Mouse (Mus musculus): ENCODE measurements at regions not wholly inside any gene's neighbourhood (a gene's known extent, or its start where the extent isn't known, plus 50 kb on each side); places are given as distances from the start of the nearest gene placed in this dataset.

DNA sequence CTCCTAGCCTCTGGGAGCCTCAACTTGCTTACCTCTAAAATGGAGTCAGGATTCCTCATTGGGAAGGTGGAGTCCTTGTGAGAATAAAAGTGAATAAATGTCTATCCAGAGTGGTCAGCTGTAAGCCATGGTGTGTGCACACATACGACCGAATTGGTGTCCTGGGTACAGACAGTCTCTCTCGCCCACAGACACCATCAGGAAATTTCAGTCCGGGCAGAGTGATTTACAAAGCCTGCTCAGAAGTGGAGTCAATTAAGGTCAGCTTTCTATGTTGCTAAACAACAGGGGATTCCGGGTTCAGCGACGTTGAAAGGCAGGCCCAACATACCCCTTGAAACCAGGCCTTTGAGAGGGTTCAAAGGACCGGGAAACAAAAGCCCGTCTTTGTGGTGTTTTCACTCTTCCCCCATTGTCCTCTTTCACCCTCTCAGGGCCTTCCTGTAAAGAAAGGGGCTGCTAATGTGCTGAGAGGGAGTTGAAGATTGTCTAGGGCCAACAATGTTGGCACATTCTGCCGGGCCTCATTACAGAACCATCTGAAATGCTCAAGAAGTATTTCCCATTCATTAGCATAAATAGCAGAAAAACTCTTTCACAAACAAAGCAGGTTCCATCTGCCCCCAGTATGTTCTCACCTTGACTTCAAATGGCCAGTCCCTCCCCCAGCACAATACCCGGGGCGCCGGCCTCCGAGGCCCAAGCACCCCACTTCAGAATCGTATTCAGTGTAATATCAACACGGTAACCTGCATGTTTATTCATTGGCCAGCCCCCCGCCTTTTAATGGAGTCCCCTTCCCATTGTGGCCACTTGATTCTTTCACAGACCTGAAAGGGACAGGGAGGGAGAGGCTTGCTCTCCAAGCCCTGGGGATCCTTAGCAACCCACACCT lies 65.3 kb downstream of the Hes1 start:
- no peak overlapping the region for H3K4me3 ChIP-seq (ENCODE audit: extremely low read depth, insufficient read depth, insufficient read length)
- whole genome bisulfite sequencing, result 88% methylated on average over 17 of the region's 17 CpGs
- TF ChIP-seq CTCF (IDR thresholded peaks at IDR 0.05; ENCODE audit: extremely low read depth, insufficient read depth, insufficient read length, insufficient replicate concordance) (no peak), POLR2A (IDR thresholded peaks at IDR 0.05; ENCODE audit: low read depth, low read length) (no peak)
- DNase-seq (ENCODE audit: low read depth in 1 of 2, low spot score in 2 of 2), result no peak
- H3K36me3 ChIP-seq (ENCODE audit: control insufficient read depth, insufficient read depth, low read length), result no peaks in the 10 kb centered on the region
- H3K27ac ChIP-seq (ENCODE audit: insufficient read depth, low read length), result no peak overlapping the region
- no peaks in the 10 kb centered on the region for H3K4me1 ChIP-seq (ENCODE audit: control insufficient read depth, insufficient read depth, insufficient read length)
- no peaks in the 10 kb centered on the region for H3K27me3 ChIP-seq (ENCODE audit: control insufficient read depth, insufficient read depth, low read length)

GRCm38 (mm10) chr16:30130113-30130471 lies 65.9 kb downstream of the Hes1 start:
- no peaks in the 10 kb centered on the region for H3K4me1 ChIP-seq (ENCODE audit: control insufficient read depth, insufficient read depth, insufficient read length)
- WGBS, result 93% methylated on average over 4 of the region's 4 CpGs
- no peak overlapping the region for H3K4me3 ChIP-seq (ENCODE audit: extremely low read depth, insufficient read depth, insufficient read length)
- H3K27ac ChIP-seq (ENCODE audit: insufficient read depth, low read length), result no peak overlapping the region
- H3K36me3 ChIP-seq (ENCODE audit: control insufficient read depth, insufficient read depth, low read length), result no peaks in the 10 kb centered on the region
- H3K27me3 ChIP-seq (ENCODE audit: control insufficient read depth, insufficient read depth, low read length), result no peaks in the 10 kb centered on the region
- no peak for DNase-seq (ENCODE audit: low read depth in 1 of 2, low spot score in 2 of 2)
- TF ChIP-seq POLR2A (IDR thresholded peaks at IDR 0.05; ENCODE audit: low read depth, low read length), result no peak
- no peak for TF ChIP-seq CTCF (IDR thresholded peaks at IDR 0.05; ENCODE audit: extremely low read depth, insufficient read depth, insufficient read length, insufficient replicate concordance)

GRCm38 (mm10) chr16:30132086-30132485 lies 67.9 kb downstream of the Hes1 start:
- Histone ChIP-seq H3K36me3 (ENCODE audit: control insufficient read depth, insufficient read depth, low read length) (no peaks in the 10 kb centered on the region), H3K27me3 (ENCODE audit: control insufficient read depth, insufficient read depth, low read length) (no peaks in the 10 kb centered on the region), H3K4me3 (ENCODE audit: extremely low read depth, insufficient read depth, insufficient read length) (no peak overlapping the region), H3K4me1 (ENCODE audit: control insufficient read depth, insufficient read depth, insufficient read length) (no peaks in the 10 kb centered on the region), H3K27ac (ENCODE audit: insufficient read depth, low read length) (no peak overlapping the region)
- TF ChIP-seq POLR2A (IDR thresholded peaks at IDR 0.05; ENCODE audit: low read depth, low read length), result no peak
- TF ChIP-seq CTCF (IDR thresholded peaks at IDR 0.05; ENCODE audit: extremely low read depth, insufficient read depth, insufficient read length, insufficient replicate concordance), result no peak
- 83% methylated on average over 7 of the region's 7 CpGs for WGBS
- no peak for DNase-seq (ENCODE audit: low read depth in 1 of 2, low spot score in 2 of 2)

DNA sequence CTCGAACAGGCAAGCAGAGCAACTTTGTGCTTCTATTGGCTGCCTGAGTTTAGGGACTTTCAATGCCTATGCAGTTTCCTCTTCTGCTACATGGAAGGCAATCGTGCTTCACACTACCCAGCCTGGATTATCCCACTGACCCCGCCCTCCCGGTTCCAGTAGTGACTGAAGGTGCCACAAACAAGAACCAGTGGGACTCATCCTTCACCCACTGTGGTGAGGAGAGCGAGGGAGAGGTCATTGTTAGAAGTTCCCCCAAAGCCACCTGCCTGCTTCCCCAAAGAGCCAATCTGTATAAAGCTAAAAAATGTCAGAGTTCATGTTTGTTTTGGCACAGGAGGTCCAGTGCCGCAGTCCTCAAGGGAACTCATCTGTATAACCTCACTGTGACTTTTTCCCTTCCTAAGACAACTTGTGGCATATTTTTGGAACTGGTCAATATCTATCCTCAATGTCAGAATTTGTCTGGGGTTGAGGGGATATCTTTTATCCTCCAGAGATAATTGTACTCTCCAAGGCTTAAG lies 70.5 kb downstream of the Hes1 start:
- H3K27ac ChIP-seq (ENCODE audit: insufficient read depth, low read length), result no peak overlapping the region
- TF ChIP-seq POLR2A (IDR thresholded peaks at IDR 0.05; ENCODE audit: low read depth, low read length) (no peak), CTCF (IDR thresholded peaks at IDR 0.05; ENCODE audit: extremely low read depth, insufficient read depth, insufficient read length, insufficient replicate concordance) (no peak)
- 66% methylated on average over 6 of the region's 6 CpGs for WGBS

GRCm38 (mm10) chr16:30136849-30137248 lies 72.7 kb downstream of the Hes1 start:
- Histone ChIP-seq H3K4me1 (ENCODE audit: control insufficient read depth, insufficient read depth, insufficient read length) (no peaks in the 10 kb centered on the region), H3K4me3 (ENCODE audit: extremely low read depth, insufficient read depth, insufficient read length) (no peak overlapping the region), H3K27ac (ENCODE audit: insufficient read depth, low read length) (no peak overlapping the region), H3K36me3 (ENCODE audit: control insufficient read depth, insufficient read depth, low read length) (no peaks in the 10 kb centered on the region), H3K27me3 (ENCODE audit: control insufficient read depth, insufficient read depth, low read length) (no peaks in the 10 kb centered on the region)
- 60% methylated on average over 5 of the region's 5 CpGs for WGBS
- TF ChIP-seq CTCF (IDR thresholded peaks at IDR 0.05; ENCODE audit: extremely low read depth, insufficient read depth, insufficient read length, insufficient replicate concordance) (no peak), POLR2A (IDR thresholded peaks at IDR 0.05; ENCODE audit: low read depth, low read length) (no peak)
- no peak for DNase-seq (ENCODE audit: low read depth in 1 of 2, low spot score in 2 of 2)

More for the DNA sequence above, 70.5 kb downstream of the Hes1 start:
- H3K4me3 ChIP-seq (ENCODE audit: extremely low read depth, insufficient read depth, insufficient read length), result no peak overlapping the region
- no peaks in the 10 kb centered on the region for H3K36me3 ChIP-seq (ENCODE audit: control insufficient read depth, insufficient read depth, low read length)
- no peaks in the 10 kb centered on the region for H3K4me1 ChIP-seq (ENCODE audit: control insufficient read depth, insufficient read depth, insufficient read length)
- no peak for DNase-seq (ENCODE audit: low read depth in 1 of 2, low spot score in 2 of 2)
- no peaks in the 10 kb centered on the region for H3K27me3 ChIP-seq (ENCODE audit: control insufficient read depth, insufficient read depth, low read length)

DNA sequence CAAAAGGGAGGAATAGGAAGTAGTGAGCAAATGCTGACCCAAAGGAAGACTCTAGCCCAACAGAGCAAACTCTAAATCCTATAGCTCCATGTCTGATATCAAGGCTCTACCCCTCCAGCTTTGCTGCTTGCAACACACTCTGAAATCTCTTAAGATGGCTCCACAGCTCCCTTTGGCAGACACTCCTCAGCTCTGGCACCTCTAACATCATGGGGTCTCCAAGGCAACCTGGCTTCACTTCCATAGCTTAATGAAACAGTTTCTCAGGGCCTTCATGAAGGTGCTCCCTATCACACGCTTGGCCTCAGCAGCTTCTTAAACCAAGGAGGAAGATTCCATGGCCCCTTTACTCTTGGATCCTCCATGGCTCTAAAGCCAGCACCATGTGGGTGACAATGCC lies 73.6 kb downstream of the Hes1 start:
- 89% methylated on average over 1 of the region's 1 CpGs for WGBS
- H3K36me3 ChIP-seq (ENCODE audit: control insufficient read depth, insufficient read depth, low read length), result no peaks in the 10 kb centered on the region
- H3K27me3 ChIP-seq (ENCODE audit: control insufficient read depth, insufficient read depth, low read length), result no peaks in the 10 kb centered on the region
- no peak for TF ChIP-seq CTCF (IDR thresholded peaks at IDR 0.05; ENCODE audit: extremely low read depth, insufficient read depth, insufficient read length, insufficient replicate concordance)
- no peak for TF ChIP-seq POLR2A (IDR thresholded peaks at IDR 0.05; ENCODE audit: low read depth, low read length)
- no peak overlapping the region for H3K27ac ChIP-seq (ENCODE audit: insufficient read depth, low read length)
- no peaks in the 10 kb centered on the region for H3K4me1 ChIP-seq (ENCODE audit: control insufficient read depth, insufficient read depth, insufficient read length)
- no peak for DNase-seq (ENCODE audit: low read depth in 1 of 2, low spot score in 2 of 2)
- H3K4me3 ChIP-seq (ENCODE audit: extremely low read depth, insufficient read depth, insufficient read length), result no peak overlapping the region
